Mouse (Mus musculus): ENCODE results near the gene Med22.

Gene Med22

DNA sequence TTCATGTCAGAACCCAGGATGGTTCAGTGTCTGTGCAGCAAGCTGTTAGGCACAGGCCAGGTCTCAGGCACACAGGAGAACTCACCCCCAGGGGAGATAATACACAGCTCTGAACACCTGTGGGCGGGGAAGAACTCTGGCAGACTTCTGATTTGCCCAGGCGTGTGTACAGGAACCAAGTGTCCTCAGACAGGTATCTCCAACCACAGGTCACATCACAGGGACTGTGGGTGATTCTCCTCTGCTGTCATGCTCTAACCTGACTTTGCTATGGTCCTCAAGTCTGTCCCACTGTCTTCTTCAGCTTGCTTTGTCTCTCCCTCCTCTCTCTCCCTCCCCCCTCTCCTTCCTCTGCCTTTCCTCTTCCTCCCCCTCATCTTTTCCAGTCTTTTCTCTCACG is 45.6 kb downstream of the Med22 start, which contains the start of gene Abo:
TSS of gene Abo (minus strand) at position 101 of the 400 bp plus-strand sequence.
- no peak for DNase-seq (ENCODE audit: low spot score in 2 of 2)

DNA sequence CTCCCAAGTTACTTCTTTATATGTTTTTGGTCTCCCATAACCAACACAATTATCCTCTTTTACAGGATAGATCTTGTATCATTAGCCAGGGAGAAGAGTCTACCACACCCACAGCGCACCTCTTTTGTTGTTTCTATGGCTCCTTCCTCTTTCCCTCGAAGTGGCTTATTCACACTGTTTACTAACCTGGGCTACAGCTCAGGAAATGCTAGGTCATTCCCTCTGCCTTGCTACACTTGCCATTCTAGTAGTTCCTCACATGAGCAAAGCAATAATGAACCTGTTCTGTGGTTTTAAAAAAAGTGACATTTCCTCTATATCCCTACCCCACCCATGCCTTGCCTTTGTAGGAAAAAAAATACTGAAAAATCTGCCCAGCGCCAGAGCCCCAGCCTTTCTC is 47.6 kb downstream of the Med22 start:
- no peak for DNase-seq (ENCODE audit: low spot score in 2 of 2)

All from spleen, postnatal 14 days (tissue).